Mouse (Mus musculus) liver, postnatal 0 days (tissue): ENCODE results near the gene Clcn6.

Experiments used
- CTCF ChIP-seq: sonication (generic); IDR thresholded peaks from 2 replicates; pipeline ENCODE4 v1.5.1; 2016; ENCODE audit warnings: antibody characterized with exemption, low read depth
- EP300 ChIP-seq: IDR thresholded peaks from 2 replicates; pipeline ENCODE4 v1.6.1; 2016; ENCODE audit warnings: antibody characterized with exemption, low read depth, mild to moderate bottlenecking

- TF ChIP-seq CTCF (no peak), EP300 (no peak)
Observed at GRCm38 (mm10) chr4:148004361-148004760, 34.3 kb downstream of the Clcn6 start.
